Mouse (Mus musculus): Measurements from ENCODE around the gene Omt2b.
"Not testable (repeated sequence)": the region's sequence is repeated elsewhere in the genome, so short reads cannot be mapped to it uniquely, and the experiment has no call there.

Omt2b gene

GRCm38 (mm10) chr9:78327289-78327688, at the start of gene Omt2b:
Gene Omt2b, plus strand, starts transcription at chr9:78327589.
- DNase-seq (ENCODE audit: low read depth in 1 of 2, low spot score in 2 of 2) = not testable (repeated sequence)

GRCm38 (mm10) chr9:78282002-78282711, 45.2 kb upstream of the Omt2b start:
- DNase-seq (ENCODE audit: low read depth in 1 of 2, low spot score in 2 of 2) = not testable (repeated sequence)

- DNase-seq (ENCODE audit: low read depth in 1 of 2, low spot score in 2 of 2) = not testable (repeated sequence)
Measured at GRCm38 (mm10) chr9:78289063-78289462, 38.3 kb upstream of the Omt2b start.

- DNase-seq (ENCODE audit: low read depth in 1 of 2, low spot score in 2 of 2) = not testable (repeated sequence)
Measured at GRCm38 (mm10) chr9:78289723-78290122, 37.7 kb upstream of the Omt2b start, which contains the start of gene Gm10639. Gene Gm10639, plus strand, starts transcription at chr9:78289923.

DNA sequence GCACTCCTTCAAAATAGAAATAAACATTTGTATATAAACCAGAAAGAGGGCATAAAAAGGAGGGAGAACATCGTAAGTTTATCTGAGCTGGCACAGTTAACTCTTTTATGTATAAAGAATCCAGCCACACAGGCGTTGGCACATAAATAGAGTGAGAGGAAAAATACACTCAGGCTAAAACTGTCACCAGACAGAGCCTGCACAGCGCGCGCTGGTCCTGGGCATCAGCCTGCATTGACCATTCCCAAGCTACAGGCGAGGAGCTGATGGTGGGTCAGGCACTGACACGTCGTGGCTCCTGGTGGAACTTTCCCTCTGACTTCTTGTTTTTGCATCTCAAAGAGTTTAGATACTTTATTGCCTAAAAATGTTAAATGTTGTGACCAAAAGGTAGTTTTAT, 34.9 kb upstream of the Omt2b start:
- not testable (repeated sequence) for DNase-seq (ENCODE audit: low read depth in 1 of 2, low spot score in 2 of 2)

GRCm38 (mm10) chr9:78293683-78294082, 33.7 kb upstream of the Omt2b start:
- not testable (repeated sequence) for DNase-seq (ENCODE audit: low read depth in 1 of 2, low spot score in 2 of 2)

DNA sequence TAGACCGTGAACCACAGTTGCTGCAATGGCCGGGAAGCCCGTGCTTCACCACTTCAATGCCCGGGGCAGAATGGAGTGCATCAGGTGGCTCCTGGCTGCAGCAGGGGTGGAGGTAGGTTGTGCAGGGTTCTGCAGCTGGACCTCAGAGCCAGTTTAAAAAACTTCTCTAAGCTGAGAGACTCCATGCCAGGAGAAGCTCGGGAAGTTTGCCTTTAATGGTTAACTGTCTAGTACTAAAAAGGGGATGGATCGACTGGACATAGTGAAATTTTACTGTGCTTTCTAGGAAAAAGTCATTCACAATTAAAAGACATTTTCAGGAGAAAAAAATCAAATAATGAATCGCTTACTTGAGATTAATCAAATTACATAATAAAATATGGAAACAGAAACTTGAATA, 32.6 kb upstream of the Omt2b start:
- DNase-seq (ENCODE audit: low read depth in 1 of 2, low spot score in 2 of 2) = not testable (repeated sequence)

GRCm38 (mm10) chr9:78296089-78296488, 31.3 kb upstream of the Omt2b start:
- not testable (repeated sequence) for DNase-seq (ENCODE audit: low read depth in 1 of 2, low spot score in 2 of 2)

DNA sequence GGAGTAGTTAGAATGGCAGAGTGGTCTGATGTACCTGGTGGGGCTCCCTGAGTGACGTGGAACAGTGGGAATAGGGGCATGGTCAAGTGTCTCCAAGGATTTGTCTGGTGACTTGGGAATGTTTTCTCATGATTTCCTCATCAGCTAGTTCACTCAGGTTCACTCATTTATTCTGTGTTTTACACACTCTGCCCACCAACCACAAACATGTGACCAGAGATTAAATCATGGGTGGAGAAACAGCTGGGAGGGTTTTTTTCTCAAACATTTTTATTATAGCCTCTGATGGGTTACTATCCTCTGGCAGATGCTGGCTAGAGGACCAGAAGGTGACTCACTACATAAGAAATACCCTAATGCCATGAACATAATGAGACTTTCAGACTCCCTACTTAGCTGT, 29.2 kb upstream of the Omt2b start:
- DNase-seq (ENCODE audit: low read depth in 1 of 2, low spot score in 2 of 2) = no peak

- not testable (repeated sequence) for DNase-seq (ENCODE audit: low read depth in 1 of 2, low spot score in 2 of 2)
Measured at GRCm38 (mm10) chr9:78299143-78299542, 28.2 kb upstream of the Omt2b start.

DNA sequence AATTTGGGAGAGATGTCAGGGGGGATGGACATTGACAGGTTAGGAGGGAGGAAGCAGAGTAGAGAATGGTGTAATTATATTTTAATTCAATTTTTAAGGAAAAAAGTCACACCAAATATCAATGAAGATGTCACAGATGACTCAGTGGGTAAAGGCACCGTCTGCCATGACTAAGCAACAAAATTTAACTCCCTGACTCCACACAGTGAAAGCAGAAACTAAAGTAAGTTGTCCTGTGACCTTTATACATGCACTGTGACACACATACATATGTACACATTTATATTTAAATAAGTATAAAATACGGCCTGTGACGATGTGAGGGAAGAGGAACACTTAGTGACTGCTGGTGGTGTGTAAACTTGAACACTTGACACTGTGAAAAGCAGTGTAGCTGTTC, 19.3 kb upstream of the Omt2b start:
- DNase-seq (ENCODE audit: low read depth in 1 of 2, low spot score in 2 of 2) = not testable (repeated sequence)

- DNase-seq (ENCODE audit: low read depth in 1 of 2, low spot score in 2 of 2) = no peak
Measured at GRCm38 (mm10) chr9:78314696-78315095, 12.7 kb upstream of the Omt2b start, which contains the start of gene Omt2a. Gene Omt2a, minus strand, starts transcription at chr9:78314796.

DNA sequence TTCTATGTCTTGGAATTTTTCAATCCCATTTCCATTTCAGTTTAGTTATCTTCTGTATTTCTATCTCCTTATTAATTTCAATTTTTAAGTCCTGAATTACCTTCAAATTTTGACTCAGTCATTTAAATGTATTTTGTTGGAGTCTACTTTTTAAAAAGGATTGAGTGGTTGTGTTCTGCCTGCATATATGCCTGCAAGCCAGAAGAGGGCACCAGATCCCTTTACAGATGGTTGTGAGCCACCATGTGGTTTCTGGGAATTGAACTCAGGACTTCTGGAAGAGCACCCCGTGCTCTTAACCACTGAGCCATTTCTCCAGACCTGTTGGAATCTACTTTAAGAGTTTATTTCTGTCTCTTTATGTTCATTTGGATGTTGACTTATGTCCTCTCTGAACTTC, 7.9 kb upstream of the Omt2b start:
- DNase-seq (ENCODE audit: low read depth in 1 of 2, low spot score in 2 of 2) = no peak

- DNase-seq (ENCODE audit: low read depth in 1 of 2, low spot score in 2 of 2) = not testable (repeated sequence)
Measured at GRCm38 (mm10) chr9:78337050-78337449, 9.7 kb downstream of the Omt2b start.

DNA sequence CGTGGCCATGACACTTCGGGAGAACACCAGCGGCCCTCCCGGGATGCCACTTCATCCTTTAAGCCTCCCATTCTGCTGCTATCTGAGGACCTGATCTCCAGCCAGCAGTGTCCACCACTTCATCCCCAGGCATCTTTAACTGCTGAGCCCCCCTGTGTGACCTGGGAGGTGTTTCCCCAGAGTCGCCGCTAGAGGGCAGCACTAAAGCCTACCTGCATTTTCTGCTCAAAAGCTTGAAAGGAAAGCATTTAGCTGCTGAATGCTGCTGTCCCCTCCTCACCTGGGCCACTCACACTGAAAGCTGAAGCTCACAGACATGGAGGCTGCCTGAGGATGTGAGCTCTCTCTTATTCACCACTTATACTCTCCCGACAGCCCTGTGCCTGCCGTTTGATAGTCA, 12.9 kb downstream of the Omt2b start:
- DNase-seq (ENCODE audit: low read depth in 1 of 2, low spot score in 2 of 2) = peak in 1 of 2 experiments; percentile 4

GRCm38 (mm10) chr9:78342494-78342893, 15.1 kb downstream of the Omt2b start:
- not testable (repeated sequence) for DNase-seq (ENCODE audit: low read depth in 1 of 2, low spot score in 2 of 2)

- not testable (repeated sequence) for DNase-seq (ENCODE audit: low read depth in 1 of 2, low spot score in 2 of 2)
Measured at GRCm38 (mm10) chr9:78343055-78343454, 15.7 kb downstream of the Omt2b start.

- DNase-seq (ENCODE audit: low read depth in 1 of 2, low spot score in 2 of 2) = not testable (repeated sequence)
Measured at GRCm38 (mm10) chr9:78345235-78345634, 17.8 kb downstream of the Omt2b start.

GRCm38 (mm10) chr9:78347004-78347403, 19.6 kb downstream of the Omt2b start:
- no peak for DNase-seq (ENCODE audit: low read depth in 1 of 2, low spot score in 2 of 2)

DNA sequence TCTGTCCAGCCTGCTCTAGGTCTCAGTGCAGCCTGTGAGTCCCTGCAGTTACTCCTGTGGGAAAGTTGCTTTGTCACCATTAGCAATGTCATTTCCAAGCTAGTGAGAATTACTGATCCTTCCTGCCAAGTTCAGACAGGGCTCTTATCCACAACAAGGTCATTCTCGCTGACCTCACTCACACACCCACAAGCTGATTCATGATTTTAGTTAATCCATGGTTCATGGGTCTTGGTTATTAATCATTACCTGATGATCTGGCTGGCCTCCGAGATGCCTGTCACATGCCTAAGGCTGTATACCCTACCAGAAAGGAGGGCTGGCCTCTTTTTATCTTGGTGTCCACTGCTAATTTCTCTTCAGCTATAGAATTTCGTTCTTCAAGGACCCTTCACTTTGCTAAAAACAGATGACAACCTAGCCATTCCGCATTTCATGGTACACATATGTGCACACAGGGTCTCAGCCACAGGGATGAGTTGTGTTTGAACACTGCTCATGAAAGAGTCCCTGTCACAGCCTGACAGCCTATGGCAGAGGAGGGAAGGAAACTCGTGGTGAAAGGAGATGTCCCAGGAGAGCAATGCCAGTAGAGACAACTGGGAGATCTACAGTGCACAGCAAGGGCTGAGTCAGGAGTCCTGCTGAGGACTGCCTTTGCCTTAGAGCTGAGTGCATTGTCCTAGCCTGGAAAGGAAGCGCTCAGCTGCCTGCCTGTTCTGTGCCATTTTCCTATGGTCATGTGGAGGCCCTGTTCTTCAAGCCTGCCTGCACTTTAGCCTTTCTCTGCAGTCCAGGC, 21.0 kb downstream of the Omt2b start:
- DNase-seq (ENCODE audit: low read depth in 1 of 2, low spot score in 2 of 2) = not testable (repeated sequence)

DNA sequence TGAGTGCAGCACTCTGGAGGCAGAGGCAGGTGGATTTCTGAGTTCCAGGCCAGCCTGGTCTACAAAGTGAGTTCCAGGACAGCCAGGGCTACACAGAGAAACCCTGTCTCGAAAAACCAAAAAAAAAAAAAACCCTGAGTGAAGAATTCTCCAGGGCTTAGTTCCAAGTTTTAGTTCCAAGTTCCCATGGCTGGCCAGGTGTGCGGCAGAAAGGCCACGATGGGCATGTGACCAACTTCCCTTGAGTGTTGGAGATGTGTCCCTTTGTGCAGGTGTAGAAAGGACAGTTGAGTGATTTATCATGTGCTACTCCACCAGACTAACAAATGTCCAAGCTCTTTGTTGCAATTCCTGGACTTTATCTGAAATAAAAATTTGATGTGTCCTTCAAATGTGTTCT, 21.8 kb downstream of the Omt2b start:
- DNase-seq (ENCODE audit: low read depth in 1 of 2, low spot score in 2 of 2) = not testable (repeated sequence)

DNA sequence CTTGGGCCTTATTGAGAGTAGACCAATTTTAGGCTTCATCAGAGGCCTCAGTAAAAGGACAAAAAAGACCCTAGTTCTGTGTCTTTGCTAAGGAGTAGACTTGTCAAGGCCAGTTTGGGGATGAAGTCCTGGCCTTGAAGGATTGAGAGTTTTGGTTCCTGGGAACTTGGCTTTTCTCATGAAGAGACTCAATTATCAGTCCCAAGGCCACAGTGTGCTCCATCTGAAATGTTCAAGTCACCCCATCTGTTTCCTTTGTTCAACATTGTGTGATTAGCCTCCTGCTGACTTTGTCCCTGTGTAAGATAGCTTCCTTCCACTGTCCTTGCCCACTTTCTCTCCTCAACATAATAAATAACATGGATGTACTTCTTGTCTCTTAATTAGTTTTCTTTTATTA, 22.6 kb downstream of the Omt2b start:
- not testable (repeated sequence) for DNase-seq (ENCODE audit: low read depth in 1 of 2, low spot score in 2 of 2)

All from monocyte, adult 2 months (primary cell).